Mouse (Mus musculus): ENCODE data around the gene Olfr773. TPM values are rescaled to one million over a fixed set of nuclear protein-coding genes. Genes with fewer than 3 reads are reported as not detected.

Olfr773 gene
- polyA plus RNA-seq (2017; shearing (Covaris generic)) = not detected

DNA sequence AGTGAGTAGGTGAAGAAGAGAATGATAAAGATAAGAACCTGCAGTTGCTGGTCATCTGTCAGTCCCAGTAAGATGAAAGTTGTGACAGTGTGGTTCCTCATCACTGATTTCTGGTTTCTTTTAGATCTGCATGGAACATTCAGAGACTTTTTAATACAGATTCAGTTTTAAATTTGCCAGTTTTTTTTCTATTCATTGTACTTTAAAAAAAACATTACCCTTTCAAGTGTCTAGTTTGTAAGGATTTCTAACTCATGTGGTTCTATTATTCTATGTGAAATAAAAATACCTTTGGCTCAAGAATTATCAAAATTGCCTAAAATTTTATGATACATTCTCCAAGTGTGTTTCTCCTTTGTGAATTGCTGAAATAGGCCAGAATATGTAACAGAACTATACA, at the start of gene Olfr773:
Olfr773 (minus strand) TSS at position 101 of the 400 bp plus-strand sequence.

DNA sequence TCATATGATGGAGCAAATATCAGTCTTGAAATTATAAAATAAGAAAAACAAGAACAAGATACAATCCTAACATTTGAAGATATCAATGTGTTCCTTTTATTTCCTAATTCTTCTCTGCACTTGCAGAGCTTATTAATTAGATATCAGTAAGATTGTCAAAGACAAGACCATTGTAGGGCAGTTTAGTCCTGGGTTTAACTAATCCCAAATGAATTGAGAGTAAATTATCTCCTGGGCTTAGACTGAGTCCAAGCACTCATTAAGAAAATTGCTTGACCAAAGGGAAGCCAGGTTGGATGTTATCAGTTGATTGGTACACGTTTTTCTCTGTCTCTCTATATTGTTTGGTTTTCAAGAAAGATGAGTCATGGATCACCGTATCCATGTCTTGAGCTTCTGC, 48.7 kb upstream of the Olfr773 start, which contains the start of gene Olfr774:
Olfr774 (plus strand) TSS at position 301 of the 400 bp plus-strand sequence.

DNA sequence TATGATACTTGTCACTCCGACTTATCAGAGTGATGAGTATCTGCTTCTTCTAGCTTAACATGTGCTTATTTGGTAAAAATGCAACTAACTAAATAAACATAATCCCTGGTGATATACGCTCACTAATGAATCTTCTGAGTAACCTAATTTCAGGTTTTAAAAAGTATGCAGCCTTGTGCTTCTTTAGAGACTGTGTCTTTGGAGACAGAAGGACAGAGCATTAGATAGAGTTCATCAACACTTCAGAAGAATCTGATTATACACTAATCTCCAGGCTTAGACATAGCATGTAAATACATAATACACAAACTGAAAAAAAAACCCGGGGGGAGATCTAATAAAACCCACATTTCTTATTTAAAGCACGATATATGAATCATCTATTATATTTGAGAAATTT, 9.4 kb downstream of the Olfr773 start, which contains the start of gene Olfr772:
Olfr772 (minus strand) TSS at position 101 of the 400 bp plus-strand sequence.

DNA sequence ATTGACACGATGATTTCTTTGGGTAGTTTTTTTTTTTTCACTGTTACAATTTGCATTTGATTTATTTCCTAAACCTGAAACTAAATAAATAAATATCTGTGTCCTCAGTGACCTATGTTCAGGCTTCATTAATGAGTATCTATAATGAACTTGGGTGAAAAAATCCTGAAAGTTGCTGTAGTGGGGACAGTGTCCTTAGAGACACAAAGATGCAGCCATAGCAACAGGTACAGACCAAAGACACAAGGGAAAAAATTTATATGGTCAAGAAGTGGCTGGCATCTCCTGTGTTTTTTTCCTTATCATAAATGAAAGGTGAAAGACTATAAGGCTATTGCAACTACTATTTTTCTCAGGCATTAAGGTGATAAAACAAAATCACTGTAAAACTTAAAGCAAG, 22.6 kb downstream of the Olfr773 start, which contains the start of gene Olfr771:
Olfr771 (minus strand) TSS at position 101 of the 400 bp plus-strand sequence.

DNA sequence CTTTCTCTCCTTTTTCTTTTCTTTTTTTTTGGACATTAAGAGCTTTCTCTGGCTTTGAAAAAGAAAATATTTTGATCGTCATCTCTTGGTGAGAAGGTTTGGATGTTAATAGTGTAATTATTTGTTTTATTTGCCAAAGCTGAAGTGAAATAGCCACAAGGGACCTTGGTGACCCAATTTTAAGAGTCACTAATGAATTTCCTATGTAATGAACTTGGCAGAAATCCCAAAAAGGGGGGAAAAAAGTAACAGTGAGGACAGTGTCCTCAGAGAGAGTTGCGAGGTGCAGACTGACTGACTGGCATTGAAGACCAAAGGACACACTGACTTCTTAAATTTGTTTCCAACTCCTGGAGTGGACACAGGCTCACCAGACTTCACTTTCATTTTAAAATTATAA, 48.3 kb downstream of the Olfr773 start, which contains the start of gene Olfr770:
Olfr770 (minus strand) TSS at position 101 of the 400 bp plus-strand sequence.

Other genes starting within 250 kb of the Olfr773 start
- gene Mettl7b, start 226.4 kb downstream of the Olfr773 start, polyA plus RNA-seq (2017; shearing (Covaris generic)) = not detected
- not detected for gene Olfr9, start 198.0 kb downstream of the Olfr773 start, polyA plus RNA-seq (2017; shearing (Covaris generic))
- not detected for gene Olfr763, start 176.6 kb downstream of the Olfr773 start, polyA plus RNA-seq (2017; shearing (Covaris generic))
- gene Olfr764-ps1, start 147.5 kb downstream of the Olfr773 start, polyA plus RNA-seq (2017; shearing (Covaris generic)) = not detected
- not detected for gene Olfr765, start 137.4 kb downstream of the Olfr773 start, polyA plus RNA-seq (2017; shearing (Covaris generic))
- not detected for gene Olfr766-ps1, start 118.4 kb downstream of the Olfr773 start, polyA plus RNA-seq (2017; shearing (Covaris generic))
- not detected for gene Olfr767, start 104.5 kb downstream of the Olfr773 start, polyA plus RNA-seq (2017; shearing (Covaris generic))
- not detected for gene Olfr768, start 88.0 kb downstream of the Olfr773 start, polyA plus RNA-seq (2017; shearing (Covaris generic))
- not detected for gene Olfr769, start 69.6 kb downstream of the Olfr773 start, polyA plus RNA-seq (2017; shearing (Covaris generic))
- not detected for gene Olfr770, start 48.4 kb downstream of the Olfr773 start, polyA plus RNA-seq (2017; shearing (Covaris generic))
- gene Olfr771, start 22.7 kb downstream of the Olfr773 start, polyA plus RNA-seq (2017; shearing (Covaris generic)) = not detected
- not detected for gene Olfr772, start 9.5 kb downstream of the Olfr773 start, polyA plus RNA-seq (2017; shearing (Covaris generic))
- not detected for gene Olfr774, start 48.8 kb upstream of the Olfr773 start, polyA plus RNA-seq (2017; shearing (Covaris generic))
- gene Olfr775, start 61.0 kb upstream of the Olfr773 start, polyA plus RNA-seq (2017; shearing (Covaris generic)) = not detected
- gene Olfr776, start 71.7 kb upstream of the Olfr773 start, polyA plus RNA-seq (2017; shearing (Covaris generic)) = not detected
- gene Olfr777, start 84.1 kb upstream of the Olfr773 start, polyA plus RNA-seq (2017; shearing (Covaris generic)) = not detected
- not detected for gene Olfr780, start 130.7 kb upstream of the Olfr773 start, polyA plus RNA-seq (2017; shearing (Covaris generic))
- gene Olfr781, start 141.4 kb upstream of the Olfr773 start, polyA plus RNA-seq (2017; shearing (Covaris generic)) = not detected
- not detected for gene Olfr782, start 161.4 kb upstream of the Olfr773 start, polyA plus RNA-seq (2017; shearing (Covaris generic))
- gene Olfr784, start 196.7 kb upstream of the Olfr773 start, polyA plus RNA-seq (2017; shearing (Covaris generic)) = not detected
- not detected for gene Olfr785, start 218.0 kb upstream of the Olfr773 start, polyA plus RNA-seq (2017; shearing (Covaris generic))
- not detected for gene Olfr786, start 239.9 kb upstream of the Olfr773 start, polyA plus RNA-seq (2017; shearing (Covaris generic))

All from inflammation-experienced regulatory T-cells, adult 16 weeks (primary cell).